Mouse (Mus musculus): Measurements from ENCODE around the gene Gpx8. TPM values are rescaled to one million over a fixed set of nuclear protein-coding genes. Genes with fewer than 3 reads are reported as not detected.

Gene Gpx8
- total RNA-seq (2021) = 10 to 100 TPM in 1 of 2 experiments, 1 to 10 TPM in 1; 5.5 to 10.6 TPM
- long read RNA-seq, experiment 1, transcript Gpx8-201 (3 exons, 1,042 nt) = major isoform, 5 of 6 reads
- long read RNA-seq, experiment 1, partial matches to known transcripts = 0 of 6 reads
- long read RNA-seq, experiment 1, other reads (novel, unspliced or antisense) = 1 of 6 reads
- long read RNA-seq, experiment 2, partial matches to known transcripts = 0 of 2 reads
- long read RNA-seq, experiment 2, other reads (novel, unspliced or antisense) = 0 of 2 reads

DNA sequence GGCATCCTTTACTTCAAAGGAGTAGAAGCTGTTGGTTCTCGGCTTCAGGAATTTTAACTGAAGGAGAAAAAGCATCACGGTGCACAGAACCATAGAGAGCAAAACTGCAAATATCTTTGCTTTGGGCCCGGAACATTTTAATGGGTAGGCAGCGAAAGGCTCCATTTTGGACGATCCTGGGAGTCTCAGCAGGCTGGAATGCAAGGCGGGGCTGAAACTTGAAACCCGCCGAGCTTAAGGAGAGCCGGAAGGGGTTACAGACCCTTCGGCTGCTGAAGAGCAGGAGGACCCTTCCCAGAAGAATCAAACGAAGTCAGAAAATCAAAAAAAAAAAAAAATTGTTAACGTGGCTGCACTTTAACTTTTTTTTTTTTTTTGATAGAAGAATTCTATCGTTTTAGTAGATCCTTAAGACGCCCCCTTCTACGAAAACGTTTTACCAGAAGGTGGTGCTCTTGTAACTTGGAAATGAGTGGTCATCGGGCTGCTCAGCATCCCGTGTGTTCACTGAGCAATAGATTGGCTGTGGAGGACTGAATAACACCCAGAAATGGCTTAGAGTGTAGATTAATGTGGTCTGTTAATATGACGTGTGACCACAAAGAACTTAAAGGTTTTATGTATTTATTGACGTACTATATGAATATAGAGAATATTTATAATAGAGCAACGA lies at the start of gene Gpx8:
TSS of gene Gpx8 (minus strand) at position 200 of the 673 bp plus-strand sequence.
- peak; percentile 69 for TF ChIP-seq CTCF (IDR thresholded peaks at IDR 0.05)
- peak; percentile 72 for DNase-seq
- peak within 1 kb of the TSS; percentile 68 for H3K4me3 ChIP-seq
- intact Hi-C loops (cut with DNase I) = loop anchor here (5.0 kb wide), 1 partner anchor 221 kb away; no protein-coding TSS in a partner anchor
- H3K27ac ChIP-seq = peak within 1 kb of the TSS; percentile 69

DNA sequence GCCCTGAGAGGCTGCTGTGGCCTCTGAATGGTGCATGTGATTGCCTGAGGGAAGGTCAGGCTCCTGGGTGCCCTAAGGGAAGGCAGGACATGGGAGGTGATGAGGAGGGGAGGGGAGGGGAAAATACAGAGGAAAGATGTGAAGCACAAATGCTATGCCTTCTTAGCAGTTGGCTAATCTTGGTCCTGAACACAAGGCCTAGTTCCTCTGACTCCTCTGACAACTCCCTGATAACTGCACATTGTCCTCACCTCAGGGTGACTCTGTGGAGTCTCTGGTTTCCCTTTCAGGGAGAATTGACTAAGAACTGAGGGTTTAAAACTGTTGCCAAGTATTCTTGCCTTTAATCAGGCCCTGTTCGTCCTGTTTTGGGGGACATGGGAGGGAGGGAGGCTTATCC lies 48.4 kb upstream of the Gpx8 start:
- intact Hi-C loops (cut with DNase I) = no loop called here
- no peak for DNase-seq
- no peak overlapping the region for H3K27ac ChIP-seq
- no peak overlapping the region for H3K4me3 ChIP-seq
- TF ChIP-seq CTCF (IDR thresholded peaks at IDR 0.05) = no peak

DNA sequence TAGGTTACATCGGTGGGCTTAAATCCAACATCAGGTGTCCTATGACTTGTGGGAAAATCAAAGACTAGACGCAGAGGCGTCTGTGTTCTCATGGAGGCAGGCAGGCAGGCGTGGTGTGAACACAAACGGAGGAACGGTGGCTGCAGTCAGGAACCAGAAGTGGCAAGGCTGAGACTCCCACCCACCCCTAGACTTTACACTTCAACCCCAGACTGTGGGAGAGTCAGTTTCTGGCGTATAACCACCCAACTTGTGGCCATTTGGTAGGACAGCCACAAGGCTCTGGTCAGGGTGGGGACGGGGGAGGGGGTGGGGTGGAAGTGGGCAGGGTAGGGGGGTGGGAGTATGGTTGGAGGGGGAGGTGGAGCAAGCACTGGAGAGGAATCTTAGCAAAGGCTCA lies 44.3 kb upstream of the Gpx8 start:
- Histone ChIP-seq H3K27ac (no peak overlapping the region), H3K4me3 (no peak overlapping the region)
- intact Hi-C loops (cut with DNase I) = no loop called here
- DNase-seq = no peak
- no peak for TF ChIP-seq CTCF (IDR thresholded peaks at IDR 0.05)

DNA sequence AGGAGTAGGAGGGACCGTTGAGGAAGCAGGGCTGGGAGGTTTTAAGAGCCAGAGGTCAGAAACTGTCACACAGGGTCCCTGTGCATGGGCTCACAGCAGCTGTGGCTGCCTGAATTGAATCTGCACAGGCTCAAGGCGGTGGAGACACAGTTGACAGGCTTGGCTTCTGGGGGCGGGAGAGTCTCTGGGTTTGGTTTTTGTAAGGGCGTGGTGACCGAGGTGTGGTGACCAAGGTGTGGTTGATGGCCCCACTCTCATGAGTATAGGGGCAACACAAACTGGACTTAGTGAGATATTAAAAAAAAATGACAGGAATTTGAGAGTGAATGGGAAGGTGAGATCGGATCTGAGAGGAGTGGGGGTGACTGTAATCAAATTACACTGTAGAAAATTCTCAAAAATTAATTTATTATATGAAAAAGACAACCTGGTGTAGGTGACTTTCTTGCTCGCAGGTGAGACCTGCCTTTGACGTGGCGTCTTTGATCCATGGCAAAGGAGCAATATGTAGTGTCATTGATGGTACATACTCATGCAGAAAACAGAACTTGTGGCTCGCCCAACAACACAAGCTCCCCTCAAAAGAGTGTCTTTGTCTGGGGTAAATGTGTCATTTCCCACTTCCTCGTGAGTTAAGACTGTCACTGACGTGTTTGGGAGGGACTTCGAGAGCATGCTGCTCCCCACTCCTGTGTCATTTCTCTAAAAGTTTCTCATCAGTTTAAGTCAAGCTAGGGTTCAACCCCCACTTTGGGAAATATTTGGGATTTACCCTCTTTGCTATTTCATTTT lies 41.2 kb upstream of the Gpx8 start:
- no peak for DNase-seq
- TF ChIP-seq CTCF (IDR thresholded peaks at IDR 0.05) = no peak
- no peak overlapping the region for H3K27ac ChIP-seq
- intact Hi-C loops (cut with DNase I) = no loop called here
- no peak overlapping the region for H3K4me3 ChIP-seq

DNA sequence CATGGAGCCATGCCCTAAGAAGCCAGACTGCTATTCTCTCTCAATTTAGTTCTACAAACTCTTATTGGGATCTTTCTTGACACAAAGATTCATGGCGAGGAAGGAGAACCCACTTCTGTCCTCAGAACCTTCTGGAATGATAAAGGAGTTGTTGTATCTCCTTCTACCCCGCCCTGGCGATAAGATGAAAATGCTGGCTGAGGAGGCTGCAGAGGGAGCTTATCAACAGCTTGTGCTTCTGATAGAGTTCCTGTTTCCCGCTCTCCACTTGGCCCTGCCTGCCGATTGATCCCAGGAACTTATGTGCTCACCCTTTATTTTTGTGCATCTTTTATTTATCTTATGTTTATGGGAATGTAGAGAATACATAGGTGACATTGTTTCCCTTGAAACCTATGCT lies 38.5 kb upstream of the Gpx8 start:
- DNase-seq = no peak
- H3K27ac ChIP-seq = no peak overlapping the region
- no peak overlapping the region for H3K4me3 ChIP-seq
- no peak for TF ChIP-seq CTCF (IDR thresholded peaks at IDR 0.05)
- intact Hi-C loops (cut with DNase I) = no loop called here

DNA sequence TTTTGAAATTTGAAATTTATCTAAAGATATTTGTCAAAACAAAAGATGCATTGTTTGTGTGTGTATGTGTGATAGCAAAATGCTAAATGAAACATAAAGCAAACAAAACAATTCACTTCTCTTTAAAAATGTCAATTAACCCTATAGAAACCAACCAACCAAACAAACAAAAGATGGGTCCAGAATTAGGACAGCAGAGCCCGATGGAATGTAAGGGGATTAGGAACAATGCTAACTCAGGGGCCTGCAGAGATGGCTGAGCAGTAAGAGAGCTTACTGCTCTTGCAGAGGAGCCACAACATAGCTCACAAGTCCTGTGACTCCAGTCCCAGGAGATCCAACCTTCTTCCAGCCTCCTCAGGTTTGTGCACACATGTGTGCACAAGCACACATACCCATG lies 35.9 kb upstream of the Gpx8 start:
- H3K4me3 ChIP-seq = no peak overlapping the region
- DNase-seq = no peak
- H3K27ac ChIP-seq = no peak overlapping the region
- intact Hi-C loops (cut with DNase I) = no loop called here
- TF ChIP-seq CTCF (IDR thresholded peaks at IDR 0.05) = no peak

DNA sequence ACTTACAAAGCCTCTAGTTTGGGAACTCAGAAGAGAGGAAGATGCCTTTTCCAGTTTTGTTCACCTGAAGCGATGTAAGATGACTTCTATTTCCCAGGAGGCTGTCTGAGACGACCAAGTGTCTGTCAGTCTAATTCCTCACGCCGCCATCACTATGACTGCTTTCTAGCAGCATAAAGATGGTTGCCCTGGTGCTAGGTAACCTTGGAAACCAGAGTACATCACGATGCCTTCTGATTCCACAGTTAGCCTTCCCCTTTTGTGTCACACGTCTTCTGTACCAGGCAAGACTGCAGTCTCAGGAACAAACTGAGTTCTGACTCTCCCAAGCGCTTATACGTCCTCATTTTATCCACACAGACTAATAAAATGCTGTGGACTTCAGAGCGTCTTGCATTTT lies 32.8 kb upstream of the Gpx8 start:
- no peak for TF ChIP-seq CTCF (IDR thresholded peaks at IDR 0.05)
- H3K27ac ChIP-seq = no peak overlapping the region
- DNase-seq = no peak
- no peak overlapping the region for H3K4me3 ChIP-seq
- intact Hi-C loops (cut with DNase I) = no loop called here

DNA sequence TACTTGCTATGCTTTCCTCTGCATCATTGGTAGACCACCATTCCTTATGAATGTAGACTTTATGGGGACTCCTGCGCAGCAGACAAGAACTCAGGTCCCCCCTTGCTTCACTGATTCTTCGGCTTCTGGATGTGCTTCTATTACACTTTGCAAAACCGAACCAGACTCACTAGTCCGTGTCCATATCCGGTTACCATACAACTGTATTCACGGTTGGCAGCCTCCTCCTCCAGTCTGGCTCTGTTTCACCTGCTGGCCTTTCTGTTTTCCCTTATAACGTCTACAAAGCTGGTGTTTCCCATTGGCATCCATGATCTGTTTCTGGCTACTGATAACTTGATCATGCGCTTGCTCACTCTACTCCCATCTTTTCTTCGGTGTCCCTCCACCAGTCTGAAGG lies 18.3 kb upstream of the Gpx8 start:
- no peak for TF ChIP-seq CTCF (IDR thresholded peaks at IDR 0.05)

DNA sequence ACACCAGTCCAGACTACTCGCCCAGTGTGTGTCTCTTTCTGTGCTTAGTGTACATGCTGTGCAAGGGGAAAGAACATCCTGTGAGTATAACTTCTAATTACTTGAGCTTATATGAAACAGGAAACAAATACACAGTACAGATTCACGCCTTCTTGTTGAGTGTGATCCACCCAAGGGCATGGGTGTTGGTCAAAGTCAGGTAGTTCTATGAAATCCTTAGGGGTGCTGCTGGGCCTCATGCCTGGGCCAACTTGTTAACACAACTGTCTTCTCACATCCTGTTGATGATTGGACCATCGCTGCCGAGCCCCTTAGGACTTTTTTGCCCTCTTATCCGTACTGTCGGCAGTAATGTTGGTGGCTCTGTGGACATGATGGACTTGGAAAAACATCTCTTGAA lies 15.5 kb upstream of the Gpx8 start:
- DNase-seq = no peak
- intact Hi-C loops (cut with DNase I) = no loop called here
- no peak overlapping the region for H3K27ac ChIP-seq
- TF ChIP-seq CTCF (IDR thresholded peaks at IDR 0.05) = no peak
- H3K4me3 ChIP-seq = no peak overlapping the region

More for the DNA sequence above, 18.3 kb upstream of the Gpx8 start:
- Histone ChIP-seq H3K27ac (no peak overlapping the region), H3K4me3 (no peak overlapping the region)
- no peak for DNase-seq
- intact Hi-C loops (cut with DNase I) = no loop called here

DNA sequence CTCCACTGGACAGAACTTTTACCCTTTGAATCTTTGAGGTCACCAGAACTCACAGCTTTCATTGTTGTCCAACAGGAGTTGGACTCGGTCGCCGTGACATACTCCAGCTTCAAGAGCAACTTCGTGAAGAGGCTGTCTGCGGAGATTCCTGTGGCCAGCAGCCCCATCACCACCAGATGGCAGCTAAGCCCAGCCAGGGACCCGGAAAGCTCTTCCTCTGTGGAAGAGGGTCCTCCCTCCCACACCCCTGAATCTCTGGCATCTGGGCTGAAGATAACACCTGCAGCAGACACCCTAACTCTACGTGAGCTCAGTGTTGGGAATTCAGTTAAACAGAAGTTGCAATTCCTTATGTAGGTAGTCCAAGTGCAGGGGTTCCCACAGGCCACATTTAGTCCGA lies 9.6 kb upstream of the Gpx8 start:
- intact Hi-C loops (cut with DNase I) = no loop called here
- DNase-seq = no peak
- Histone ChIP-seq H3K27ac (no peak overlapping the region), H3K4me3 (no peak overlapping the region)
- TF ChIP-seq CTCF (IDR thresholded peaks at IDR 0.05) = peak; percentile 13; the same call in 1 of the 2 replicates

DNA sequence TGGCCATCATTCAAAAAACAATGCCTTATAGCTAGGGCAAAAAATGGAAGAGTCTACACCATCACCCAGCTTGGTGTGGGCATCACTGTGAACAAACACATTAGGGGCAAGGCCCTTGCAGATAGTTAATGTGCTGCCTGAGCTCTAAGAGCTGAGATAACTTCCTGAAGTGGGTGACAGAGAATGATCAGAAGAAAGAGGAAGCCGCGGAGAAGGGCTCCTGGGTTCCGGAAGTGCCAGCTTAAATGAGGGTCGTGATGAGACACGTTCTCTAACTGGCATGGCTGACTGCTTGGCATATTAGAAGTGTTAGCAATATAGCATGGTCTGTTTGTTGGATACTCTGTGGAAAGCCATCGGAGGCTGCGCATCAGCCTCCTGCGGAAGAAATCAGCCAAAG lies 8.0 kb upstream of the Gpx8 start:
- DNase-seq = no peak
- no peak for TF ChIP-seq CTCF (IDR thresholded peaks at IDR 0.05)
- intact Hi-C loops (cut with DNase I) = no loop called here
- no peak overlapping the region for H3K27ac ChIP-seq
- H3K4me3 ChIP-seq = no peak overlapping the region

DNA sequence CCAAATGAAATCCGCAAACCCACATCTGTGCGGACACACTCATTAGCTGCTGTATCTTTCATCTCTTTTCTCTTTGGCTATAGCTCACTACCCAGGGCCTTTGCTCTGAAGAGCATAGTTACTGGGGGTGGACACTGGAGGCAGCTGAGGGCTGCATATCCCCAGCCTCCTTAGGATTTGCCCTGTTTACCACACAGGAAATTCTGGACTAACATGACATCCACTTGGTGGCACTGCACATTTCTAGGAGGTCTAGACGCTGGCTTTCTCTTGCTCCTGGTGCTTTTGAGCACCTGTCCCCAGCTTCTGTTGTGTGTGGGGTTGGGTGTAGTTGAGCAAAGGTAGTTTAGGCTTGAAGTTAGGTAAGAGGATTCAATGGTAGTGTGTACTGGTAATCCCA lies 1.4 kb upstream of the Gpx8 start:
- no peak for DNase-seq
- Histone ChIP-seq H3K27ac (no peak overlapping the region), H3K4me3 (no peak overlapping the region)
- intact Hi-C loops (cut with DNase I) = loop anchor here (5.0 kb wide), 1 partner anchor 220 kb away; no protein-coding TSS in a partner anchor
- no peak for TF ChIP-seq CTCF (IDR thresholded peaks at IDR 0.05)

DNA sequence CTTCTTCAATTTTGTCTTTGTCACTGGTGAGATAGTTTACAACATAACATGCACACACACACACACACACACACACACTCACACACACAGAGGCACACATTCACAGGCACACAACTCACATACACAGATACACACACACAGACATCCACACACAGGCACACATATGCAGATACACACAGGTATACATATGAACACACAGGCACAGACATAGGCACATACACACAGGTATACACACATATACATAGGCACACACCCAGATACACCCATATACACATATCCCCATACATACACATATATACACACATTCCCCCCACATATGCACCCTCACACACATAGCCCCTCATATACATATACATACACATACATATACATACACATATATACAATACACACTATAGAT lies 808 bp upstream of the Gpx8 start:
- Histone ChIP-seq H3K4me3 (no peak overlapping the region), H3K27ac (no peak overlapping the region)
- DNase-seq = no peak
- intact Hi-C loops (cut with DNase I) = loop anchor here (5.0 kb wide), 1 partner anchor 220 kb away; no protein-coding TSS in a partner anchor
- no peak for TF ChIP-seq CTCF (IDR thresholded peaks at IDR 0.05)
